Mouse (Mus musculus): ENCODE measurements around the gene Lage3. TPM values are rescaled to one million over a fixed set of nuclear protein-coding genes. Genes with fewer than 3 reads are reported as not detected.
A peak's percentile ranks its signal among the peaks of the same experiment; 100 is the strongest.
"Not testable (repeated sequence)": the region's sequence is repeated elsewhere in the genome, so short reads cannot be mapped to it uniquely, and the experiment has no call there.

Lage3 gene
- total RNA-seq (2022) = 10 to 100 TPM; 50.0 to 63.9 (median 53.6) TPM

DNA sequence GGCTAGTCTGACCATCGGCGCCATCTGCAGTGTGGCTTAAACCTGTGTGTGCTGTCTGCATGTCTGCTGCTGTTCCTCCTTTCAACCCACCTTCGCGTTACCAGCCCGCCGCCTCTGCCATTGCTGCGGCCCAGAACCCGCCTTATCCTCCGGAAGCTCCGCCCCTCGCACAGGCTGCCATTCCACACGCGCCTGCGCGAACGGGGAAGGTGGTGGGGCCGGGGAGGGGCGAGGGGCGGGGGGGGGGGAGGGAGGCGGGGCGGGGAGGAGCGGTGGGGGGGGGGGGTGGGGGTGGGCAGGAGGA is at the start of gene Lage3:
Gene Lage3, minus strand, starts transcription at position 152 of the 304 bp plus-strand sequence.
- peak; percentile 73 for DNase-seq

DNA sequence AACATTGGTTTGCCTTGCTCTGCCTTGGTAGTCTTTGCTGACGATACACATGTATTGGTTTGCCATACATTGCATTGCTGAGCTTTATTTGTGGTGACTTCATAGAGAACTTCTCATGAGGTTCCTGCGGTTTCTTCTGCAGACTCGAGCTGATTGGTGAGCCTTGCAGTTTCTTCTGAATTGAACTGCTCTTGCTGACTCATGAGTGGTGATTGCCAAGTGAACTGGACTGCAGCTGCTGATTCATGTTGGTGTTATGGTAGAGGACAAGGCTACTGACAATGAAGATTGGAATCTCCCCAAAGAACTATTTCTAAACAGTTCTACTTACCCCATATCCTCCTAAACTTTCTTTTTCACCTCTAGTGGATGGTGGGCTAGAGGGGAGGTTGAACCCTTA is 46.7 kb upstream of the Lage3 start:
- DNase-seq = no peak

DNA sequence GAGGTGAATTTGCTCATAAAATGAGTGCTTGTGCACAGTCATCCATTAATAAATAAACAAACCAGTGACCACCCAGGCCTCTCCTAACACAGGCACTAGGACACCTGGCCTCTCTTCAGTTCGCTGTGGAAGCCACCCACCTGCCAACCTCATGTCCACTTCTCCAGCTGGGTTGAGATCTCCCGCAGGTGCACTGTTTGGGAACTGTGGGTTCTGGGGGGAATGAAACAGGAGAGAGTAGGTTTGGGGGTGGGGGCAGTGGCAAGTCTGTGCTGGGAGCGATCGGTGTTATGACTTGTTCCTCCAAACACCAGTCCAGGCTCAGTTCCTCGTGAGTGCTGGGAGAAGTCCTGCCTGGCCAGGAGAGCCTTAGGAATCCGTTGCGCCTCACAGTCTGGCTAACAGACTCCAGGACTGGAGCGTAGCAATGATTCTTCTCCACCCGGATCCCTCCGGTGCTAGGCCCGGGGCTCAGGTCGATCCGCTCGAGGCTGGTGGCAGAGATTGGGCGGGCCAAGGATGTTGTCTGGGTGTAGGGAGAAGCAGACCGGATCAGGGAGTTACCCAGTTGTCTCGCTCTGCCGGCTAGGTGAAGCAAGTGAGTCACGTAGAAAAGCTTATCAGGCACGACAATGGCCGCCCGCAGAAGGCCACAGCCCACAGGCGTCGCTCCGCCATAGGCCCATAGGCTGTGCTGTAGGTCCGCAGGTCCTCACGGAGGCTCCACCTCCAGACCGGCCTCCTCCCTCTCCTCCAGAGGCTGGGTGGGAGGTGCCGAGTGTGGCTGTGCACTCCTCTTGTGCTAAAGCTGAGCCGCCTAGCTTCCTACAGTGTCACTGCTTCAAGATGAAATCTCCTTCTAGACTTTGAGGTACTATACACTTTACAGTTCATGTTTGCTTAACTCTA is 39.4 kb upstream of the Lage3 start, which contains the start of the genes Fam3a and Ikbkg:
Gene Fam3a, minus strand, starts transcription at position 738 of the 909 bp plus-strand sequence.
Gene Ikbkg, plus strand, starts transcription at position 756 of the 909 bp plus-strand sequence.
- peak; percentile 81 for DNase-seq

DNA sequence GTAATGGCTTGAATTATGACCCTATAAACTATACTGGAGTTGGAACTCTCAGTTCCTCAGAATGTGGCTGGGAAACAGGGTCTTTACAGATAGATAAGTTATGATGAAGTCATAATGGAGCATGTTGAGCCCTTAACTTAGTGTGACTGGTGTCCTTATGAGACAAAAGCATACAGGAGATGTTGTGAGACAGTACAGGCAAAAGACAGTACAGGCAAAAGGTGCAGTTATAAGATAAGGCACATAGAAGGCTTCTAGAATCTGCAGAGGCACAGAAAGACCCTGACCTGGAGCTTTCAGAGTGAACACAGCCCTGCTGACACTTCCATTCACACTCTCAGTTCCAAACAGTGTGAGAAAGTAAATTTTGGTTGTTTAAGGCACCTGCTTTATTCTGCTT is 34.7 kb upstream of the Lage3 start:
- no peak for DNase-seq

DNA sequence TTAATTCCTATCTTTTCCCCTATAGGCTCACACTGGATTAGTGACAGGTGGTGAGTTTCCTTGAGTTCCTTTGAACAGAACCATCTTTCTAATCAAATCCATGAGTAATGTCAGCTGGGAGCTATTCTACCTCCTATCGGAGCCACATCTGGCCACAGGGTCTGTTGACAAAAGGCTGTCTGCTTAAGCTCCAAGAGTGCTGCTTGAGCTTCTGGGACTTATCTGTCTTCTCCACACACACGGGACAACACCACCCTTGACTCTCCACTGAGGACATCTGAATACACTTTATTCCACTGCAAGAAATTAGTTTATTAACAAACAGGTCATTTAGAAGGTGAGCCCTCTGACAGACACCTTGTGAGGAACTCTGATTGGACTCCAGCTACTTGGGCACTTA is 31.0 kb upstream of the Lage3 start:
- no peak for DNase-seq

DNA sequence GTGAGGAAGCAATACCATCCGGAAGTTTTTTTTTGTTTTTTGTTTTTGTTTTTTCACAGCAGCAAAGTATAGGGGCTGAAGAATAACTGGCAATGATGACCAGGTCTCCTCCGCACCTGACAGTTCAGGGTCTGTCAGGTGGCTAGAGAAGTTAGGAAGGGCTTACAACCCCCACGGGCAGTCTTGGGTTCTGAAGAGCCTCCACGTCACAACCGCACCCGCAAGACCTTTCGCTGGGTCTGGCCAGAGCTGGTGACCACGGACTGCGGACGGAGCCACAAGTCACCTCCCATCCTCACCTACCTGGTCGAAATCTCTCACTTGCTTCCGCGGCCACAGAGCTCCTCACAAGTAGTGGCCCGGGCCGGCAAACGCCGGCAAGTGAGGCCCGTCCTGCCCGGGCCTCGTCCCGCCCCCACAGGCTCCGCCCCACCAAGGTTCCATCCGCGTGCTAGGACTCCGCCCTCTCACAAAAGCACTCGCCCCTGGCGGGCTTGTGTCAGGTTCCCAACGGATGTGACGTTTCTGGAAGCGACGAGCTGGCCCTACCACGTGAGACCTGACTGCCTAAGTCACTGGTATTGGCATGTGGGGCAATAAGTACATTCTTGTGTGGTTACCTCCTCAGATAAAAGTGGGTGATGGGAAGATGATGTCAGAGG is 19.6 kb upstream of the Lage3 start, which contains the start of the genes Ubl4a and Slc10a3:
Gene Ubl4a, minus strand, starts transcription at position 331 of the 662 bp plus-strand sequence.
Gene Slc10a3, minus strand, starts transcription at position 462 of the 662 bp plus-strand sequence.
- peak; percentile 87 for DNase-seq

DNA sequence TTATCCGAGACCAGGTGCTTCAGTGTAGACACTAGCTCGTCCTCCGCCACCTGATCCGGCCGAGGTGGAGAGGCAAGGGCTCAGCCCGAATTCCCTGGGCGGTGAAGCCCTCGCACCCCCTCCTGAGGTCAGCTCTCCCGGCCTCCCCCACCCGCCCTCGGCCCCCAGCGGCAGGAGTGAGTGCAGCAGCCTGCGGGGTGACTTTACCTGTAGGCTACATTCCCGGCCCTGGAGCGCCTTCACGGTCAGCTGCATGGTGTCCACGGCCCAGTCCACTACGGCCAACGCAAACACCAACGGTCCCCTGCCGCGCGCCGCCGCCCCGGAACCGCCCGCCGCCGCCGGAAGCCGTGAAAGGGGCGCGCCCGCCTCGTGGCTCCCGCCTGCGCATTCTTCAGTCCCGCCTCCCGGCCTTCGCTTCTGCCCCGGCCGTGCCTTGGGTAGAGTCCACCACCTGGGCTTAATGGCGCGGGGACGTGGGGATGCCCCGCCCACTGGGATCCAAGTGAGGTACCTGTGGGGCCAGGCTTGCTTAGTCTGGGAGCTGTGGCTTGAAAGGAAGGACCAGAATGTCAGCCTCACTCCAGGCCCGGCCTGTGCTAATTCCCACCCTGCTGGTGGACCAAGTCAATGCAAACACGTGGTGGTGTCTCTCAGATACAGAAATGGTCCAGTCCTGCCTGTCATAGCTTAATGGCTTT is 14.9 kb upstream of the Lage3 start:
- DNase-seq = peak; percentile 56

DNA sequence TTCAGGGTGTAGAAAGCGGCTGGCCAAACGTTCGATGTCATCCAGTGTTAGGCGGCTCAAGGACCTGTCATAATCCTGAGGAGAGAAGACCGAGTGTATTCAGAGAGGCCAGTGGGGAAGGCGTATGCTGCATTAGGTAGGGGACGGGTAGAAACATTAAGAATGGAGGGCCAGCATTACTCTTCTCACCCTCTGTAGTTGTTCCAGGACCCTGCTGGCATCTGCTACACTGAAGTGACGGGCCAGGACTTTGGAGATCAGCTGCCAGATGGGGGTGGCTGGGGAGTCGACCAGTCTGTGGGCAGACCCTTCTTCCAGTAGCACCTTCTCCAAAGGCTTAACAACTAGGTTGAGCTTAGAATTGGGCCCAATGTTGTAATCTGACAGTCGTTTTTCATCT is 14.1 kb upstream of the Lage3 start:
- DNase-seq = no peak

DNA sequence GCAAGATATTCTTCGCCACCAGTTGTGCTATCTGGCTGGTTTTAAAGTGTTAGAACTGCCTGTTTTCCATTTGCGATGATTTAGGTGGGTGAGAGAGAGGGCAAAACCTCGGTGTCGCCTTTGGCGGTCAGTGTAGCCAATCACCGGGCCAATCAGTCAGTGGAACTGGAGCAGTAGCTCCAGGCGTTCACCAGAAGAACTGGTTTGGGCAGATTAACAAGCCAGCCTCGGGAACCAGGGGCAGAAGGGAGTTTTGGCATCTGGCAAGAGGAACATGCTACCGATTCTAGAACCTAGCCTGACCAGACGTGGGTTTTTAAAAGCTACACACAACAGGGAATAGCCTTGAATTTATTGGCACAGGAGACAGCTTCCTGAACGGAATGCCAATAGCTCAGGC is 5.8 kb upstream of the Lage3 start:
- no peak for DNase-seq

DNA sequence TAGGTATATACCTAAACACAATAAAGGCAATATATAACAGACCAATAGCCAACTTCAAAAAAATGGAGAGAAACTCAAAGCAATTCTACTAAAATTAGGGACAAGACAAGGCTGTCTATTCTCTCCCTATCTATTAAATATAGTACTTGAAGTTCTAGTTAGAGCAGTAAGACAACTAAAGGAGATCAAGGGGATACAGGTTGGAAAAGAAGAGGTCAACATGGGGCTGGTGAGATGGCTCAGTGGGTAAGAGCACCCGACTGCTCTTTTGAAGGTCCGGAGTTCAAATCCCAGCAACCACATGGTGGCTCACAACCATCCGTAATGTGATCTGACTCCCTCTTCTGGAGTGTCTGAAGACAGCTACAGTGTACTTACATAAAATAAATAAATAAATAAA is 3.7 kb upstream of the Lage3 start:
- not testable (repeated sequence) for DNase-seq

DNA sequence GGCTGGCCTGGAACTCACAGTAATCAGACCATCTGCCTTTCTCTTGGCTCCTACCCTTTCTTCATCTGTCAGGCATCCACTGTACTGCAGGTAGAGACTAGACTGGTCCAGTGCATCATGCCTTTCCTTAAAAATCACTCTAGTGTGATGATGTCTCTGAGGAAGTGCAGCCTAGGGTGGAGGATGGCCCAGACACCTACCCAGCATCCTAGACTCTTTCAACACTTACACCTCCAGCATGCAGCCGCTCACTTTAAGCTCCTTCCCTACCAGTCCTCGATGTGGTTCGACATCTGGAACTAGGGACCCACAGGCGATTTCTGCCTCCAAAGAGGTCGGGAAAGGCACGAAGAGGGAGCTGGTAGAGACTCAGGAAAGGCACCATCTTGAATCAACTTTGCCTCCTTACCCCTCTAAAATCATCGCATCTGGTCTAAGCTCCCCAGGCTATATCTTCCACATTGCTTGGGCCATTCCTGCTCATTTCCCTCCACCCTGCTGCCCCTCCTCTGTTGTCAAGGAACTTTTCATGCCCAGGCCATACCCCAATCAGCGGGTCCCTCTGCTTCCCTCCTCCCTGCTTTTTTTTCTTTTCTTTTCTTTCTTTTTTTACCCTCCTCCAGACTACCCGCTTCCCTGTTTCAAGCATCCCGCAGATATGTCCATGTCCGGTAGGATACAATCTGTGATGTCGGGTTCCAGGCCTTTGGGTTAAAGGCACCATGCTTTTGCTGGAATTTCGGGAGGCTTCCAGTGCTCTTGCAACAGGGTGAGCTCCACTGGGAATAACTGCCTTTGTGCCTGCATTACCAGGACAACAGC is 562 bp downstream of the Lage3 start:
- DNase-seq = no peak

DNA sequence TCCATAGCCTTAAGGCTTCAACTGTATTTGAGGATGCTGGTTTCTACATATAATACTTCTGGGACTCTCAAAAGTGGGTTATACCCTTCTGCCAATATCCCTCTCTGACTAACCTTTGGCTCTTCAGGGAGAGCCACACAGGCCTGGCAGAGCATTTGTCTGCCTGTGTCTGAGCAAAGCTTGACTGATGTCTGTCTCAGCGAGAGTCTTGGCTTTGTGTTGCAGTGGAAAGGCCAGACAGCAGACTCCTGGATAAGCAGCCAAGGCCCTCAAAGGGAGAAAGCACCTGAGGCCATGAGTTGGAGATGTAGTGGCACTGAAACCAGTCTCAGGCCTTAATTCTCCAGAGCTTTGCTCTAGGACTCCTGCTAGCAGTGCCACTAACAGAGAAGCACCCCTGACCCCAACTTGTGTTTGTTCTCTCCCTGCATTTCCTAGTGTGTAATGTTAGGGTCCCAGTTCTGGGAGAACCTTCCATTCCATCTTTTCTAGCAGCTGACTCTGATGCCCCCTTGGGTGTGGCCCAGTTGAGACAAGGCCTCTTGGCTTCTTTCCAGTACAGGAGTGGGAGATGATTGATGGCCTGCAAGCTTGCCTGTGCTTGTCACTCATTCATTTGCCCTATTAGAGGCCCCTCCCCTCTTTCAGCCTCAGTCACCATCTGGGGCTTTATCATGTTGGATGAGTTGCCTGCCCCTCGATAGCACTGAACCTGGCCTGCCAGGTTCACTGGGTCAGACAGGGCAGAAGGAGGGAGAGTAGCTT is 23.1 kb downstream of the Lage3 start:
- DNase-seq = no peak

DNA sequence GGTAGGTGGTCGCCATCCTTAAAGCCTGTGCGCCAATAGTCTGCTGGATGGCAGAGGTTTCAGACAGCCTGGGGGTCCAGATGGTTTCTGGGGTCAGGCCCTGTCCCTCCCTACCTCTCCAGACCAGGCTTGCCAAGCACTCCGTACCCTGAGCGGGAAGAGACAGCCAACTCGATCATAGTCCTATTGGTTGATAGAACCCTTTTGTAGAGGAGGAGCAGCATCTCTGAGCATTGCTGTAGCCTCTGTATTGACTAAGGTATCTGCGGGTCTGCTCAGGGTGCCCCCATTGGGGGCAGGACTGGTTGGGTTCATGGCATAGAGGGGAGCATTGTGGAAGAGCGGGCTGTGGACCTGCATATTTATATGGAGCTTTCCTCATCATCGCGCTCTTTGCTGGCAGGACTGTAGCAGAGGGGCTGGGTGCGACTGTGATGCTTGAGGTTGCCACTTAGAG is 24.2 kb downstream of the Lage3 start:
- DNase-seq = no peak

DNA sequence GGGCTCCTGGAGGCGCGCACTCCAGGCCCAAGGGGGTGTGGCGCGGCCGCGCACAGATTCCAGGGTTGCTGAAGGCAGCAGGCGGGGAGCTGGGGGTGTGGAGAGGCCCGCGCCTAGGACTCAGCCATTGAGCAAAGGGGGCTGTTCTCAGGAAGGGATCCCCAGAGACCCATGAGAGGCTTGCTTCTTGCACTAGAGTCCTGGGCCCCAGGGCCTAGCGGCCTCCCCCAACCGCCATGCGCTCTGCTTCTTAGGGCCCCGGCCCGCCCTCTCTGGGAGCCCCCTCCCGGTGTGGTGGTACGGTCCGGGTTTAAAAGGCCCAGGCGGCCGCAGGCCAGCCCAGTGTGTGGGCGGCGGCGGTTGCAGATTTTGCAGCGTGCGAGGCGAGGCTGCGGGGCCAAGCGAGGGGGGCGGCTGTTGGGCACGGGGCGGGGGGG is 24.7 kb downstream of the Lage3 start, which contains the start of gene Plxna3:
Gene Plxna3, plus strand, starts transcription at position 342 of the 437 bp plus-strand sequence.
- peak; percentile 47 for DNase-seq

DNA sequence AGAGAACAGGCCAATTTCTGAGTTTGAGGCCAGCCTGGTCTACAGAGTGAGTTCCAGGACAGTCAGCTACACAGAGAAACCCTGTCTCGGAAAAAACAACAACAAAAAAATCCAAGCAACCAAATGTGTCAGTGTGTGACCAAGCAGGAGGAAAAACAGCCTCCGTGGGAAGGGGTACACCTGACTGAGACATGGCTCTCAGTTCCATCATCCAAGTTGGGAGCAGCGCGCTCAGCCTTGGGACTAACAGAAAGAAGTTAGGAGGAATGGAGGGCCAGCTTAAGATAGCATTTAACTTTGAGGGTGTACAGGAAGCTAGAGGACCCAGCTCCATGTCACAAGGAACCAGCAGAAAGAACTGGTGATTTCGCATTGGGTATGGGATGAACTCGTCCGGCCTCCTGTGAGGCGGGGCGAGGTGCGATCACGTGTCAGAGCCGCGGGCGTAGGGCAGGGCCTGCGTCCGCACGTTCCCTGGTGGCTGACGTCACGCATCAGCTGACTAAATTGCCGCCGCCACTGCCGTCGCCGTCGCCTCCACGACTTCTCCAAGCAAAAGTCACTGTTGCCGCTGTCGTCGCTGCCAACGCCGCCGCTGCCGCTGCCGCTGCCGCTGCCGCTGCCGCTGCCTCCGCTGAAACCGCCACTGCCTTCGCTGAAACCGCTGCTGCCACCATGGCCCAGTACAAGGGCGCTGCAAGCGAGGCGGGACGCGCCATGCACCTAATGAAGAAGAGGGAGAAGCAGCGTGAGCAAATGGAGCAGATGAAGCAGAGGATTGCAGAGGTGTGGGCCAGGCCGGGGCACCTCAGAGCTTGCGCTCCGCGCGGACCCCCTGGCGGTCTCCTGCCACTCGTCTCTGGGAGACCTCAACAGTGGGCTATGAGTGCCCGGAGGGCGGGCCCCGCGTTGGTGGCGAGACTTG is 40.6 kb downstream of the Lage3 start, which contains the start of gene Fam50a:
Gene Fam50a, plus strand, starts transcription at position 494 of the 925 bp plus-strand sequence.
- DNase-seq = peak; percentile 86

DNA sequence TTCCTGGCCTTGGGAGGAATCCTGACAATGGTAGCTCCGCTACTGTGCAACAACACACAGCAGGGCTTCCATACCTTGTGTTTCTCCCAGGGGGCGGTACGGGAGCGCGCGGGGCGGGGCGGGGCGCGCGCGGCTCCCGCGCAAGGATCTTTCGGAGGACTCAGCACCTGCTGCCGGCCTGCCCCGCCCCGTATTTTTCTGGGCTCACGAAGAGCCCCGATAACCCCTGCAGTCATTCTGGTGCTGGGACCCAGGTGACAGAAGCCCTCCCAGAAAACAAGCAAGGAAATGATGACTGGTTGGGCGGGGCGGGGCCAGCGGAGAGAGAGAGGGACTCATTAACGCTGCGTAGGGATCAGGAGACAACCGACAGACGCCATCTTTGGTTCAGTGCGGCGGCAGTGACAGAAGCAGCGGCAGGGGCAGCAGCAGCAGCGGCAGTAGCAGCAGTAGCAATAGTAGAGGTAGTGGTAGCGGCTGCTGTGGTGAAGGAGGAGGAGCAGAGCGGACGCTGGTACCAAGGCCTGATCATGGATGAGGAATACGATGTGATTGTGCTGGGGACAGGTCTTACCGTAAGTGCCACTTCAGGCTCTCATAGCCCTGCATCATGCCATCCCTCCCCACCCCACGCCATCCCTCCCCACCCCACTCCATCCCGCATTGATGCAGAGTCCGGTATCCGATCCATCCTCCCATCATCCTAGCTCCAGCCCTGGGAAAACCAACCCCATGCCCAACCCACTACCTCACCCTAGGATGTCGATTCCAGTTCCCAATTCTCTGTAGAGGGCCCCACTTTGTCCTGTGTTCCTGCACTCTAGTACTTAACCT is 48.3 kb downstream of the Lage3 start, which contains the start of gene Gdi1:
Gene Gdi1, plus strand, starts transcription at position 132 of the 834 bp plus-strand sequence.
- peak; percentile 43 for DNase-seq
